In the genomic region with DNA sequence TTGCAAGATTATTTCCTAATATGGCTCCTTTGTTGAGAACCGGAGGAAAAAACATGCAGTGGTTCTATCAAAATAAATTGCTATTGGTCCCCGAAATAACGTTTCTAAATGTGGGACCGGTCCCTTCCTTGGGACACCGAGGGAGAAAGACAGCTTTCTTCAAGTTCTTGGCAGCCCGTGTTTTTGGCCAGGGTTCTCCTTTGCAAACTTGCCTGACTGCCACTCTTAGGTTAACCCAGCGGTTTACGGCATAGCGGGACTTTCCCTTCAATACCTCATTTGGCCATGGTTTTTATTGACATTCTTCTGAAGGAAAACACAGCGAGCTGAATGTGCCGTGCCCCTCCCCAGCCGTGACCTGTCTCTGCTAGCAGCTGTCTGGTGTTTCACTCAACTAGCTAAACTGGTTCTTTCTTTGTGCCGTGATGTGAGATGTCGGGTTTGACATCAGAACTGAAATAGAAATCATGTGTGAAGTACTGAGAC, we compare ENCODE assay signal across 7 mouse cellular contexts.
A peak's percentile ranks its signal among the peaks of the same experiment; 100 is the strongest.
DNase-seq lines count a peak whose midpoint lies in the region; ATAC-seq and TF ChIP-seq lines count a peak whose summit lies in the region.

No protein-coding gene starts in this region.

- TF ChIP-seq POLR2A in ES-Bruce4 (IDR thresholded peaks at IDR 0.05; ENCODE audit: insufficient read depth, low read length), result no peak

- peak overlapping the region; percentile 95 for H3K9ac ChIP-seq in ES-Bruce4 (ENCODE audit: low read depth, poor library complexity, severe bottlenecking)
- H3K9ac ChIP-seq in forebrain, embryonic 12.5 days, result peak overlapping the region; percentile 83

- no peaks in the 10 kb centered on the region for H3K4me1 ChIP-seq in ES-Bruce4 (ENCODE audit: control insufficient read depth, insufficient read depth, low read length)
- H3K4me1 ChIP-seq in forebrain, embryonic 12.5 days, result peaks cover 34% of the 10 kb centered on the region
- H3K4me1 ChIP-seq in megakaryocyte, embryonic 14.5 days, result peaks cover 16% of the 10 kb centered on the region

- TF ChIP-seq EP300 in ES-Bruce4 (IDR thresholded peaks at IDR 0.05; ENCODE audit: insufficient read depth, low read depth, low read length), result no peak

- H3K9me3 ChIP-seq in ES-Bruce4 (replicated peaks; ENCODE audit: control insufficient read depth, insufficient read depth, low read length, poor library complexity, severe bottlenecking), result no peaks in the 10 kb centered on the region
- H3K9me3 ChIP-seq in forebrain, embryonic 12.5 days, result no peaks in the 10 kb centered on the region
- no peaks in the 10 kb centered on the region for H3K9me3 ChIP-seq in megakaryocyte, embryonic 14.5 days

- peak; percentile 59 for DNase-seq in adrenal gland, adult 2 months
- DNase-seq in heart, postnatal 4 days, result peak; percentile 47
- peak; percentile 29 for DNase-seq in large intestine, adult 2 months (ENCODE audit: low read depth, low spot score)
- peak; percentile 16 for DNase-seq in right cerebral cortex, postnatal 14 days

- peak overlapping the region; percentile 97 for H3K4me2 ChIP-seq in forebrain, embryonic 12.5 days

- peaks cover 2% of the 10 kb centered on the region for H3K27me3 ChIP-seq in ES-Bruce4 (ENCODE audit: control insufficient read depth, insufficient read depth, low read length, poor library complexity, severe bottlenecking)
- peaks cover 13% of the 10 kb centered on the region for H3K27me3 ChIP-seq in forebrain, embryonic 12.5 days
- H3K27me3 ChIP-seq in megakaryocyte, embryonic 14.5 days (replicated peaks), result peaks cover 77% of the 10 kb centered on the region

- TF ChIP-seq CTCF in ES-Bruce4 (IDR thresholded peaks at IDR 0.05; ENCODE audit: low read depth, low read length), result no peak

- peak overlapping the region; percentile 77 for H3K4me3 ChIP-seq in ES-Bruce4 (ENCODE audit: low read depth, low read length)
- H3K4me3 ChIP-seq in forebrain, embryonic 12.5 days (replicated peaks), result peak overlapping the region; percentile 71
- H3K4me3 ChIP-seq in megakaryocyte, embryonic 14.5 days (replicated peaks), result peak overlapping the region; percentile 93

- H3K36me3 ChIP-seq in ES-Bruce4 (ENCODE audit: control insufficient read depth, insufficient read depth, low read length, poor library complexity, severe bottlenecking), result no peaks in the 10 kb centered on the region
- no peaks in the 10 kb centered on the region for H3K36me3 ChIP-seq in forebrain, embryonic 12.5 days (replicated peaks)
- no peaks in the 10 kb centered on the region for H3K36me3 ChIP-seq in megakaryocyte, embryonic 14.5 days (replicated peaks; ENCODE audit: low read length)

- under 1% methylated on average over 14 of the region's 14 CpGs for WGBS in forebrain, embryonic 12.5 days
- WGBS in large intestine, adult 2 months, result 0% methylated on average over 14 of the region's 14 CpGs

- H3K27ac ChIP-seq in ES-Bruce4 (ENCODE audit: insufficient read depth, low read length), result no peak overlapping the region
- peak overlapping the region; percentile 85 for H3K27ac ChIP-seq in forebrain, embryonic 12.5 days

- ATAC-seq in forebrain, embryonic 12.5 days (ENCODE audit: low FRiP score), result peak; percentile 51
